Mouse (Mus musculus): ENCODE results near the gene Tpbgl.

DNA sequence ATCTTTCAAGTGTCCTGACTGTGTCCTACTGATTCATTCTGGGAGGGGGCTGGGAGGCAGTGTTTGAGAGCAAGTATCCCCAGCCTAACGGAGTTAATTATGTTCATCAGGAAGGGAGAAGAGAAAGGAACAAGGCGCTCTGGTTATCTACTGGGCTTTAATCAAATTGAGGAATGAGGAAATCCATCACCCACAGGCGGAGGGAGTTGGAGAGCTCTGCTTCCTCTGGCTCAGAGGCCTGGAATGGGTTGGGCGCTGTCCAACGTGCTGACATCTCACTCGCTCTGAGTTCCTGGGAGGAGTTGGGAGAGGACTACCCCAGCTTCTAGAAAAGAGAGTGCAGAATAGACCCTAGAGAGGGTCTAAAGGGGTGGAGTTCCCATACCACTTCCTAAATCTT, 21.7 kb upstream of the Tpbgl start:
- no peak for TF ChIP-seq CTCF (IDR thresholded peaks at IDR 0.05; ENCODE audit: low read depth)
- TF ChIP-seq EP300 (IDR thresholded peaks at IDR 0.05; ENCODE audit: low read depth), result no peak
